Mouse (Mus musculus) MEL (cell line): Measurements from ENCODE around the gene Mad2l1bp. TPM values are rescaled to one million over a fixed set of nuclear protein-coding genes. Genes with fewer than 3 reads are reported as not detected.

Experiments used
- DNase-seq: peaks from one replicate; pipeline ENCODE4 v3.0.0; 2011; ENCODE audit warnings: low read depth, low spot score
- H3K27ac ChIP-seq: 2 replicates; pipeline ENCODE4 v1.5.1; 2012; ENCODE audit warnings: low read depth, mild to moderate bottlenecking, control low read depth, low read length, moderate library complexity; ENCODE audit not compliant: control insufficient read depth
- H3K27me3 ChIP-seq, 2 experiments: fragments of 150-350 bp in 1 of 2; sonication (generic) in 1 of 2; 2 replicates each; pipeline ENCODE4 v1.6.1; 2012; ENCODE audit warnings: low read length in 2 of 2, mild to moderate bottlenecking in 2 of 2, improper control_type of control experiment in 1 of 2, moderate library complexity in 1 of 2; ENCODE audit not compliant: insufficient read depth in 2 of 2, control insufficient read depth in 1 of 2
- H3K36me3 ChIP-seq, 2 experiments: 2 replicates each; pipeline ENCODE4 v1.6.1; 2012 to 2014; ENCODE audit warnings: low read length in 2 of 2, improper control_type of control experiment in 1 of 2, inconsistent platforms in 1 of 2, mild to moderate bottlenecking in 1 of 2; ENCODE audit not compliant: insufficient read depth in 2 of 2, control insufficient read depth in 1 of 2
- H3K4me1 ChIP-seq, 2 experiments: fragments of 150-350 bp in 1 of 2; sonication (generic) in 1 of 2; 2 replicates each; pipeline ENCODE4 v1.6.1; 2012; ENCODE audit warnings: low read length in 2 of 2, improper control_type of control experiment in 1 of 2, mild to moderate bottlenecking in 1 of 2; ENCODE audit not compliant: insufficient read depth in 2 of 2, control insufficient read depth in 1 of 2
- H3K4me3 ChIP-seq, 2 experiments: fragments of 150-350 bp in 1 of 2; sonication (generic) in 1 of 2; 2 replicates each; pipeline ENCODE4 v1.5.1; 2012; ENCODE audit warnings: low read depth in 2 of 2, low read length in 2 of 2, mild to moderate bottlenecking in 2 of 2, moderate library complexity in 2 of 2, control low read depth in 1 of 2, improper control_type of control experiment in 1 of 2; ENCODE audit not compliant: control insufficient read depth in 1 of 2, insufficient read depth in 1 of 2
- H3K79me2 ChIP-seq: 2 replicates; pipeline ENCODE4 v1.6.1; 2012; ENCODE audit warnings: mild to moderate bottlenecking, low read length, moderate library complexity; ENCODE audit not compliant: control insufficient read depth, poor library complexity, insufficient read depth
- H3K9ac ChIP-seq: 2 replicates; pipeline ENCODE4 v1.6.1; 2012; ENCODE audit warnings: low read depth, mild to moderate bottlenecking, control low read depth, low read length, moderate library complexity; ENCODE audit not compliant: control insufficient read depth, poor library complexity, severe bottlenecking
- H3K9me3 ChIP-seq: fragments of 150-350 bp; sonication (generic); replicated peaks from 2 replicates; pipeline ENCODE4 v1.6.1; 2012; ENCODE audit warnings: mild to moderate bottlenecking, low read length, improper control_type of control experiment, moderate library complexity; ENCODE audit not compliant: insufficient read depth
- CHD1 ChIP-seq: IDR thresholded peaks from 2 replicates; pipeline ENCODE4 v1.6.1; 2012; ENCODE audit warnings: low read depth, mild to moderate bottlenecking, inconsistent platforms, low read length, improper control_type of control experiment
- CHD2 ChIP-seq: IDR thresholded peaks from 2 replicates; pipeline ENCODE4 v1.6.1; 2011; ENCODE audit warnings: low read length, improper control_type of control experiment
- E2F4 ChIP-seq: IDR thresholded peaks from 2 replicates; pipeline ENCODE4 v1.6.1; 2011; ENCODE audit warnings: low read depth, low read length, improper control_type of control experiment, borderline replicate concordance
- ELF1 ChIP-seq: IDR thresholded peaks from 2 replicates; pipeline ENCODE4 v1.6.1; 2014; ENCODE audit warnings: low read depth, mild to moderate bottlenecking, inconsistent platforms, low read length, improper control_type of control experiment, moderate library complexity
- ETS1 ChIP-seq: IDR thresholded peaks from 2 replicates; pipeline ENCODE4 v1.6.1; 2012; ENCODE audit warnings: low read depth, mild to moderate bottlenecking, inconsistent platforms, low read length, improper control_type of control experiment, moderate library complexity
- GATA1 ChIP-seq: IDR thresholded peaks from 2 replicates; pipeline ENCODE4 v1.6.1; 2011; ENCODE audit warnings: low read depth, low read length, improper control_type of control experiment
- JUND ChIP-seq: IDR thresholded peaks from 2 replicates; pipeline ENCODE4 v1.6.1; 2011; ENCODE audit warnings: low read depth, mild to moderate bottlenecking, improper control_type of control experiment, low read length
- MAZ ChIP-seq: IDR thresholded peaks from 2 replicates; pipeline ENCODE4 v1.6.1; 2012; ENCODE audit warnings: low read depth, mild to moderate bottlenecking, inconsistent platforms, low read length, improper control_type of control experiment
- MEF2A ChIP-seq: IDR thresholded peaks from 2 replicates; pipeline ENCODE4 v1.6.1; 2014; ENCODE audit warnings: low read depth, mild to moderate bottlenecking, inconsistent platforms, low read length, improper control_type of control experiment; ENCODE audit not compliant: poor library complexity, insufficient replicate concordance, severe bottlenecking; ENCODE audit errors: extremely low read depth
- MXI1 ChIP-seq: IDR thresholded peaks from 2 replicates; pipeline ENCODE4 v1.6.1; 2011; ENCODE audit warnings: mild to moderate bottlenecking, low read depth, low read length, improper control_type of control experiment
- MYC ChIP-seq: IDR thresholded peaks from 2 replicates; pipeline ENCODE4 v1.6.1; 2011; ENCODE audit warnings: low read depth, mild to moderate bottlenecking, low read length, improper control_type of control experiment, moderate library complexity
- NELFE ChIP-seq: IDR thresholded peaks from 2 replicates; pipeline ENCODE4 v1.6.1; 2011; ENCODE audit warnings: low read depth, low read length, improper control_type of control experiment
- NRF1 ChIP-seq: IDR thresholded peaks from 2 replicates; pipeline ENCODE4 v1.6.1; 2014; ENCODE audit warnings: low read depth, mild to moderate bottlenecking, inconsistent platforms, low read length, improper control_type of control experiment, moderate library complexity; ENCODE audit not compliant: poor library complexity, insufficient read depth, severe bottlenecking
- POLR2AphosphoS2 ChIP-seq: IDR thresholded peaks from 2 replicates; pipeline ENCODE4 v1.6.1; 2011; ENCODE audit warnings: low read length, improper control_type of control experiment
- POLR2AphosphoS5 ChIP-seq: IDR thresholded peaks from 2 replicates; pipeline ENCODE4 v1.6.1; 2012; ENCODE audit warnings: low read depth, borderline replicate concordance, mild to moderate bottlenecking, inconsistent platforms, low read length, moderate library complexity, mixed read lengths
- RCOR1 ChIP-seq: IDR thresholded peaks from 2 replicates; pipeline ENCODE4 v1.6.1; 2012; ENCODE audit warnings: low read depth, mild to moderate bottlenecking, inconsistent platforms, low read length, improper control_type of control experiment
- TAL1 ChIP-seq: IDR thresholded peaks from 2 replicates; pipeline ENCODE4 v1.6.1; 2012; ENCODE audit warnings: mild to moderate bottlenecking, inconsistent platforms, low read length, moderate library complexity, mixed read lengths
- UBTF ChIP-seq: IDR thresholded peaks from 2 replicates; pipeline ENCODE4 v1.6.1; 2012; ENCODE audit warnings: low read depth, mild to moderate bottlenecking, inconsistent platforms, low read length, improper control_type of control experiment, moderate library complexity, borderline replicate concordance; ENCODE audit not compliant: insufficient read depth
- USF1 ChIP-seq: IDR thresholded peaks from 2 replicates; pipeline ENCODE4 v1.6.1; 2014; ENCODE audit warnings: low read depth, mild to moderate bottlenecking, inconsistent platforms, low read length, improper control_type of control experiment, moderate library complexity
- USF2 ChIP-seq, 2 experiments: IDR thresholded peaks; 2 replicates each; pipeline ENCODE4 v1.6.1; 2011 to 2012; ENCODE audit warnings: improper control_type of control experiment in 2 of 2, low read length in 2 of 2, borderline replicate concordance in 1 of 2, inconsistent platforms in 1 of 2, low read depth in 1 of 2, mild to moderate bottlenecking in 1 of 2; ENCODE audit not compliant: insufficient read depth in 1 of 2
- ZKSCAN1 ChIP-seq: IDR thresholded peaks from 2 replicates; pipeline ENCODE4 v1.6.1; 2012; ENCODE audit warnings: low read depth, mild to moderate bottlenecking, inconsistent platforms, low read length, improper control_type of control experiment, moderate library complexity
- ZMIZ1 ChIP-seq: IDR thresholded peaks from 2 replicates; pipeline ENCODE4 v1.6.1; 2012; ENCODE audit warnings: low read depth, mild to moderate bottlenecking, inconsistent platforms, low read length, improper control_type of control experiment, moderate library complexity
- ZNF384 ChIP-seq: IDR thresholded peaks from 2 replicates; pipeline ENCODE4 v1.6.1; 2012; ENCODE audit warnings: low read depth, mild to moderate bottlenecking, inconsistent platforms, low read length, improper control_type of control experiment
- polyA plus RNA-seq, 2 experiments: library from polyadenylated mRNA; stranded (reverse) in 1 of 2; unstranded in 1 of 2; fragments of >175 nt in 1 of 2; fragments of >200 nt in 1 of 2; gene quantifications; 2 replicates each; pipeline versions ENCODE4 v1.2.1 to v1.2.4; 2012; ENCODE audit warnings: low replicate concordance in 2 of 2, low read depth in 1 of 2; ENCODE audit not compliant: insufficient read length in 2 of 2, insufficient read depth in 1 of 2, missing spikeins in 1 of 2
- total RNA-seq: library from RNA; depleted of rRNA; stranded (reverse); fragments of 300-350 nt; gene quantifications from 2 replicates; pipeline ENCODE4 v1.2.3, GENCODE M21; 2012

Gene Mad2l1bp
- total and polyA plus RNA-seq, 3 experiments, result 14.1 to 23.1 TPM; not detected in 1

DNA sequence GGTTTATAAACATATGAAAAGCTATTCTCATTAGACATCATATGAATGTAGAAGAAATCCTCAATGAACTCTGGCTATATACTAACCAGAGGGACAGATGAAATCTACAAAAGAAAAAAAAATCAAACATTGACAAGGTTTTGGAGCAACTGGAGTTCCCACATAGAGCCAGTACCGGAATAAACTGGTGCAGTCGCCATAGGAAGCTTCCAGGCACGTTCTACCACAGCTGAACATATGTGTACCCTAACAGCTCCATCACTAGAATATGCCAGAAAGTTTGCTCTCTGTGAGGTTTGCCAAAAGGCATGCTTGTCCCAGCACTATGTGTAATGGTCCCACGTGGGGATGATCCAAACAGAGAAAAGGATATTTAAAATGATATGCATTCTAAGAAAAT lies 45.1 kb downstream of the Mad2l1bp start:
- Histone ChIP-seq H3K9ac (no peak overlapping the region), H3K36me3 (peaks cover 0 to 8% of the 10 kb centered on the region in 2 experiments; a peak in 2 of 4 replicates), H3K79me2 (peaks cover 18% of the 10 kb centered on the region), H3K27me3 (no peaks in the 10 kb centered on the region; a peak in 1 of 4 replicates)
- TF ChIP-seq NELFE, result no peak
- TF ChIP-seq POLR2AphosphoS5, result no peak
- TF ChIP-seq UBTF, result no peak
- TF ChIP-seq RCOR1, result no peak
- no peak for TF ChIP-seq CHD1
- no peak for TF ChIP-seq ELF1
- TF ChIP-seq MEF2A, result no peak
- no peak for TF ChIP-seq ZKSCAN1
- no peak for TF ChIP-seq JUND
- TF ChIP-seq USF1, result no peak
- no peak for TF ChIP-seq USF2 (IDR thresholded peaks at IDR 0.05; ENCODE audit: borderline replicate concordance in 1 of 2, insufficient read depth in 1 of 2, low read depth in 1 of 2, low read length in 2 of 2)
- TF ChIP-seq MYC, result no peak
- TF ChIP-seq TAL1, result no peak
- TF ChIP-seq ZNF384, result no peak
- no peak for TF ChIP-seq GATA1
- no peak for TF ChIP-seq ZMIZ1
- no peak for TF ChIP-seq MAZ
- TF ChIP-seq POLR2AphosphoS2, result no peak
- TF ChIP-seq, all 39 proteins: peak for 0
- Histone ChIP-seq H3K4me1 (peaks cover 4 to 12% of the 10 kb centered on the region in 2 experiments; a peak in 2 of 4 replicates), H3K27ac (no peak overlapping the region), H3K9me3 (no peaks in the 10 kb centered on the region), H3K4me3 (no peak overlapping the region)
- no peak for DNase-seq

DNA sequence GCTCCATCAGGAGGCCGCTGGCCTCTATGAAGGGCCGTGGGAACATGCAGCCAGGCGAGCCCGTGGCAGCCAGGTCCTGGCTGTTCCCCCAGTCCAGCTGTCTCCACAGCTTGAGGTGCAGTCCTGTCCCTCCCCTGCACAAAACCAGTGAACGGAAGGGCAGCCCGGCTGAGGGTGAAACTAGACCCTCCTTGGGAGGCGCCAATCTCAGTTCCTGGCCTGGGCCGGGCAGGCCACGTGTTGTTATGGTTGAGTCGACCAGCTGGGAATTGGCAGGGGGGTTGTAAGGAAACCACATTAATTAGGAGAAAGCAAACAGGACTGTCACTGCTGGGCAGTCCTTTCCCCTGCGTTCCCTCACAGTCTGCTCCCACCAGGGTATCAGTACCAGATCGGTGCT lies 48.9 kb downstream of the Mad2l1bp start:
- no peak overlapping the region for H3K9ac ChIP-seq

More for the DNA sequence above, 48.9 kb downstream of the Mad2l1bp start:
- DNase-seq, result no peak
- TF ChIP-seq MAZ (no peak), MXI1 (no peak), NRF1 (no peak), MYC (no peak), E2F4 (no peak), GATA1 (no peak), CHD2 (no peak), TAL1 (no peak), UBTF (no peak), NELFE (no peak), CHD1 (no peak), ETS1 (no peak)
- no peaks in the 10 kb centered on the region; a peak in 1 of 4 replicates for H3K27me3 ChIP-seq
- H3K9me3 ChIP-seq, result no peaks in the 10 kb centered on the region
- H3K4me1 ChIP-seq, result no peaks in the 10 kb centered on the region
- H3K79me2 ChIP-seq, result no peaks in the 10 kb centered on the region
- no peak overlapping the region for H3K4me3 ChIP-seq
- no peak overlapping the region for H3K27ac ChIP-seq
- no peaks in the 10 kb centered on the region for H3K36me3 ChIP-seq
